Mouse (Mus musculus): ENCODE results near the gene Olfr544.

Gene Olfr544

GRCm38 (mm10) chr7:102477377-102477776 is 10.7 kb downstream of the Olfr544 start:
- DNase-seq (ENCODE audit: low read depth): no peak

- no peak for DNase-seq (ENCODE audit: low read depth)
Observed at GRCm38 (mm10) chr7:102476601-102477000, 11.5 kb downstream of the Olfr544 start.

- no peak for DNase-seq (ENCODE audit: low read depth)
Observed at GRCm38 (mm10) chr7:102472675-102473074, 15.4 kb downstream of the Olfr544 start.

- DNase-seq (ENCODE audit: low read depth): no peak
Observed at GRCm38 (mm10) chr7:102467566-102467965, 20.5 kb downstream of the Olfr544 start.

GRCm38 (mm10) chr7:102458618-102459380 is 29.3 kb downstream of the Olfr544 start:
- DNase-seq (ENCODE audit: low read depth): no peak

- no peak for DNase-seq (ENCODE audit: low read depth)
Observed at GRCm38 (mm10) chr7:102446438-102446837, 41.7 kb downstream of the Olfr544 start.

- DNase-seq (ENCODE audit: low read depth): no peak
Observed at GRCm38 (mm10) chr7:102444301-102444700, 43.8 kb downstream of the Olfr544 start.

GRCm38 (mm10) chr7:102442432-102442831 is 45.7 kb downstream of the Olfr544 start:
- DNase-seq (ENCODE audit: low read depth): no peak

GRCm38 (mm10) chr7:102441657-102442391 is 46.3 kb downstream of the Olfr544 start, which contains the start of gene Rrm1:
Gene Rrm1 (plus strand): TSS chr7:102441695.
- peak; percentile 95 for DNase-seq (ENCODE audit: low read depth)

- DNase-seq (ENCODE audit: low read depth): no peak
Observed at GRCm38 (mm10) chr7:102440822-102441656, 47.1 kb downstream of the Olfr544 start.

GRCm38 (mm10) chr7:102434344-102434743 is 53.8 kb downstream of the Olfr544 start:
- no peak for DNase-seq (ENCODE audit: low read depth)

Data from c-Kit-positive CD71-negative TER-119-negative erythroid progenitor cells, embryonic 14.5 days (primary cell).